Comparison of ENCODE assay signal across 7 mouse cellular contexts in the genomic region with DNA sequence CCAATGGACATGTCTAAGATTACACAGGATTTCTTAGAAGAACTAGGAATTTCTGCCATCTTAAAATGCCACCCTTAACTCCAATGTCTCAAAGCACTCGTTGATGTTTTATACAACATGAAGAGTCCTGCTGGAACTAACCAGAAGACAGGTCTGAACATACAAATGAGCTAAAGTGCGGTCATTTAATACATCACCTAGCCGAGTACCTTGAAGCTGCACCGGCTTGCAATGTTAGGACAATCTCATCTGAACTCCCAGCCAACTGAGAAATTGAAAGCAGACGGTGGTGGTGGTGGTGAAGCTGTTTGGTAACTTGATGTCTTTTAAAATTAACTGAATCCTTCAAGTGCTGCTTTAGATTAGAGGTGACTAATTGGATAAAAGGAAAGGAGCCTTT. TPM values are rescaled to one million over a fixed set of nuclear protein-coding genes. Genes with fewer than 3 reads are reported as not detected.
DNase-seq lines count a peak whose midpoint lies in the region; ATAC-seq and TF ChIP-seq lines count a peak whose summit lies in the region.

No protein-coding gene starts in this region.

- H3K4me1 ChIP-seq in liver, adult 2 months (ENCODE audit: control insufficient read depth, insufficient read depth, low read length) = no peaks in the 10 kb centered on the region; the same call in 1 of the 2 replicates
- H3K4me1 ChIP-seq in forebrain, embryonic 11.5 days (replicated peaks; ENCODE audit: control insufficient read depth, insufficient read depth, low read length) = no peaks in the 10 kb centered on the region; the same call in 1 of the 2 replicates
- peaks cover 11% of the 10 kb centered on the region for H3K4me1 ChIP-seq in limb, embryonic 13.5 days

- no peak for TF ChIP-seq CTCF in liver, adult 2 months (IDR thresholded peaks at IDR 0.05; ENCODE audit: low read depth, low read length)

- H3K36me3 ChIP-seq in liver, adult 2 months (ENCODE audit: control insufficient read depth, insufficient read depth, low read length) = no peaks in the 10 kb centered on the region
- no peaks in the 10 kb centered on the region for H3K36me3 ChIP-seq in forebrain, embryonic 11.5 days (ENCODE audit: control insufficient read depth, insufficient read depth, low read length)
- no peaks in the 10 kb centered on the region for H3K36me3 ChIP-seq in limb, embryonic 13.5 days
- no peaks in the 10 kb centered on the region for H3K36me3 ChIP-seq in splenic B cell, adult 2 months (ENCODE audit: control insufficient read depth, insufficient read depth, low read length, poor library complexity, severe bottlenecking)

- peaks cover 9% of the 10 kb centered on the region for H3K79me2 ChIP-seq in liver, adult 2 months (ENCODE audit: control insufficient read depth, insufficient read depth, low read length)

- 0 out of 2 replicates have a peak overlapping the region, but pooled peaks have one; percentile 30 for H3K9ac ChIP-seq in liver, adult 2 months (ENCODE audit: low read depth, low read length)
- no peak overlapping the region for H3K9ac ChIP-seq in forebrain, embryonic 11.5 days (ENCODE audit: low read length)
- H3K9ac ChIP-seq in limb, embryonic 13.5 days = peak overlapping the region; percentile 58; the same call in 1 of the 2 replicates

- no peak for ATAC-seq in forebrain, embryonic 11.5 days (replicated peaks; ENCODE audit: low FRiP score)
- no peak for ATAC-seq in limb, embryonic 13.5 days (ENCODE audit: low FRiP score, low read depth)

- no peaks in the 10 kb centered on the region for H3K9me3 ChIP-seq in forebrain, embryonic 11.5 days (ENCODE audit: control insufficient read depth, low read length)
- H3K9me3 ChIP-seq in limb, embryonic 13.5 days = no peaks in the 10 kb centered on the region

- H3K27me3 ChIP-seq in liver, adult 2 months (ENCODE audit: control insufficient read depth, insufficient read depth, low read length) = no peaks in the 10 kb centered on the region
- no peaks in the 10 kb centered on the region; the same call in 1 of the 2 replicates for H3K27me3 ChIP-seq in forebrain, embryonic 11.5 days (ENCODE audit: control insufficient read depth, insufficient read depth, low read length)
- H3K27me3 ChIP-seq in limb, embryonic 13.5 days = peaks cover 19% of the 10 kb centered on the region
- H3K27me3 ChIP-seq in splenic B cell, adult 2 months (ENCODE audit: control insufficient read depth, insufficient read depth, low read length, poor library complexity, severe bottlenecking) = no peaks in the 10 kb centered on the region

- H3K4me3 ChIP-seq in liver, adult 2 months (ENCODE audit: insufficient read depth, low read depth, low read length) = no peak overlapping the region
- peak overlapping the region; percentile 64 for H3K4me3 ChIP-seq in forebrain, embryonic 11.5 days (ENCODE audit: low read depth, low read length)
- H3K4me3 ChIP-seq in limb, embryonic 13.5 days = peak overlapping the region; percentile 61

- DNase-seq in liver, adult 2 months (ENCODE audit: extremely low read depth, low read depth, low spot score) = peak; percentile 33
- DNase-seq in liver = no peak
- no peak for DNase-seq in forebrain, embryonic 11.5 days (ENCODE audit: low spot score)
- peak; percentile 3 for DNase-seq in splenic B cell, adult 2 months (ENCODE audit: low read depth, low spot score)
- no peak for DNase-seq in natural killer cell, adult 2 months (ENCODE audit: low spot score in 2 of 2)
- no peak for DNase-seq in cerebellum, adult 9-11 months

- 32% methylated on average over 5 of the region's 5 CpGs for WGBS in liver, adult 2 months
- WGBS in forebrain, embryonic 11.5 days = 49% methylated on average over 5 of the region's 5 CpGs
- WGBS in limb, embryonic 13.5 days = 19% methylated on average over 5 of the region's 5 CpGs

- no peak overlapping the region for H3K27ac ChIP-seq in liver, adult 2 months (replicated peaks; ENCODE audit: insufficient read depth, low read depth, low read length)
- no peak overlapping the region for H3K27ac ChIP-seq in forebrain, embryonic 11.5 days (ENCODE audit: low read depth, low read length)
- H3K27ac ChIP-seq in limb, embryonic 13.5 days = no peak overlapping the region

- no peak for TF ChIP-seq POLR2A in liver, adult 2 months (IDR thresholded peaks at IDR 0.05; ENCODE audit: extremely low read depth, insufficient read depth, low read length)

- H3K4me2 ChIP-seq in forebrain, embryonic 11.5 days (ENCODE audit: low read depth, low read length, severe bottlenecking) = peak overlapping the region; percentile 98
- H3K4me2 ChIP-seq in limb, embryonic 13.5 days (replicated peaks) = peak overlapping the region; percentile 99

RNA-seq across cellular contexts. Expression of a gene that starts 0.8 kb away (rescaled TPM):
- total RNA-seq in liver, adult 2 months (2014; rRNA removed) = 2.1 and 3.3 TPM in 2 replicates
- polyA plus RNA-seq in liver, adult 2 months (2012; rRNA removed) = 1.4 and 1.5 TPM in 2 replicates
- 0.79 and 1.7 TPM in 2 replicates for polyA plus RNA-seq in forebrain, embryonic 11.5 days (2014; fragmentation: Nextera tagmentation; extraction: Ambion mirVana)
- 1.7 and 2.4 TPM in 2 replicates for polyA plus RNA-seq in limb, embryonic 13.5 days (2015; fragmentation: Nextera tagmentation; extraction: Ambion mirVana)

Comparison
In these comparisons a context has a peak if more than half of its experiments do, and no peak if none do; other contexts are left out.
1. DNase-seq: peak in liver, adult 2 months (single experiment) and splenic B cell, adult 2 months (single experiment); none in liver (single experiment), forebrain, embryonic 11.5 days (single experiment), natural killer cell, adult 2 months (0 of 2) and cerebellum, adult 9-11 months (single experiment).